Mouse (Mus musculus): ENCODE measurements around the gene 4930513O06Rik.

DNA sequence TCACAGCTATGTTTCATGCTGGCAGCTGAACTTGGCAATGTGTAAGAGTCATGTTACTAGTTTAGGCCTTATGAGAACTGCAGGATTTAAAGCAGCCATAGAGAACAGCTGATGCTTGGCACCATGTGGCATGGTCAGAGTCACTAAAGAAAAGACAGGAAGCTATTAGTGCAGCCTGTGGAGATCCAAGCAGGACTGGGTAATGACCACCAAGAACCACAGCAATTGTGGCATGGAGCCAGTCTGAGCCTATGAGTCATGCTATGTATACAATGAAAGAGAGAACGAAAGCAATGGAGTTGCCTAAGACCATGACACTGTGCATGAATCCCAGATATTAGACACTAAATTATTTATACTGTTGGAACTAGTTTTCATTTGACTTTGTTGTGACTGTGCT is 34.1 kb upstream of the 4930513O06Rik start:
- no peak for TF ChIP-seq EP300 (IDR thresholded peaks at IDR 0.05; ENCODE audit: low read depth in 1 of 2, low read length in 2 of 2)
- TF ChIP-seq SIN3A (IDR thresholded peaks at IDR 0.05; ENCODE audit: low read length) = no peak
- TF ChIP-seq TCF12 (IDR thresholded peaks at IDR 0.05; ENCODE audit: low read depth, low read length) = no peak
- TF ChIP-seq POLR2AphosphoS2 (IDR thresholded peaks at IDR 0.05; ENCODE audit: low read length) = no peak
- no peak for TF ChIP-seq MEF2A (IDR thresholded peaks at IDR 0.05; ENCODE audit: extremely low read depth, insufficient replicate concordance, low read depth, low read length, poor library complexity, severe bottlenecking)
